Mouse (Mus musculus): ENCODE results near the gene Ap1b1. TPM values are rescaled to one million over a fixed set of nuclear protein-coding genes. Genes with fewer than 3 reads are reported as not detected.

Gene Ap1b1
- polyA plus RNA-seq, 1 experiment from 2014 or later = 54.4 TPM

DNA sequence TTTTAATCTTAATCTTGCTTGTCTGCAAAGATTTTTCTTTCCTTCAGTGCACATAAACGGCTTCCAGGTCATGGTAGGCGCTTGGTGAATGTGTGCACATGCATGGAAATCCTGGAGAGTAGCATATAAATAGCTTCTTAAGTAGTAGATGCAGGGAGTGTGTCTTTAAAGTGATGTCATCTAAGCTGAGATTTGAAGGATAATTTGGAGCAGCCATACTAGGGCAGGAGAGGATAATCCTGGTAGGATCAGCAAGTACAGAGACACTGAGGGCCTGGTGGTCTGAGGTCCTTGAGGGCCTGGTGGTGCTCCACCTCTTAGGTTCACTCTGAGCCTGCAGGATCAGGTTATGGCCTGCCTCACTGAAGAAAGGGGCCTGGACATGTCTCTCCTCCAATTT is 5.8 kb downstream of the Ap1b1 start:
- H3K9ac ChIP-seq = no peak overlapping the region
- H3K36me3 ChIP-seq = peaks cover 22% of the 10 kb centered on the region
- H3K4me3 ChIP-seq = no peak overlapping the region
- no peak overlapping the region for H3K4me2 ChIP-seq (replicated peaks)
- 84% methylated on average over 2 of the region's 2 CpGs for WGBS
- no peaks in the 10 kb centered on the region for H3K9me3 ChIP-seq
- no peak for ATAC-seq (ENCODE audit: low FRiP score, low read depth)
- peaks cover 6% of the 10 kb centered on the region for H3K4me1 ChIP-seq
- no peak overlapping the region for H3K27ac ChIP-seq
- H3K27me3 ChIP-seq = no peaks in the 10 kb centered on the region

DNA sequence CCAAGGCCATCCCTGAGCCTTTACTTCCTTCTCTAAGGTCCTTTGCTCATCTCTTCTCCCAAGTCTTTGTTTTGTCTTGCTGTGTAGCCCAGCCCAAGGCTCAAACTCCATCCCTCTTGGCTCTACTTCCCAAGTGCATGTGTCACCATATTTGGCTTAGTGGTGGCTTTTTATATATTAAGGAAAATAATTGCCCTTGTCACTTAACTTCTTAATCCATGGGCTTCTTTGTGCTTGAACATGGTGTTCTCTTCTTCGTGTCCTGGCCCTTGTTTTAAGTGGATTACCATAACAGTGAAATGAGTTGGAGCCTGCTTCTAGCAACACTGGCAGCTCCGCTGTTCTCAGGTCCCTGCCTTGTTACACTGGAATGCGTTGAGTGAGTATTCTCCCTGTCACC is 9.1 kb downstream of the Ap1b1 start:
- Histone ChIP-seq H3K27ac (no peak overlapping the region), H3K4me2 (replicated peaks) (no peak overlapping the region), H3K4me1 (peaks cover 10% of the 10 kb centered on the region), H3K36me3 (peaks cover 18% of the 10 kb centered on the region), H3K9ac (no peak overlapping the region), H3K27me3 (no peaks in the 10 kb centered on the region), H3K4me3 (no peak overlapping the region), H3K9me3 (no peaks in the 10 kb centered on the region)
- no peak for ATAC-seq (ENCODE audit: low FRiP score, low read depth)
- 89% methylated on average over 3 of the region's 3 CpGs for WGBS

DNA sequence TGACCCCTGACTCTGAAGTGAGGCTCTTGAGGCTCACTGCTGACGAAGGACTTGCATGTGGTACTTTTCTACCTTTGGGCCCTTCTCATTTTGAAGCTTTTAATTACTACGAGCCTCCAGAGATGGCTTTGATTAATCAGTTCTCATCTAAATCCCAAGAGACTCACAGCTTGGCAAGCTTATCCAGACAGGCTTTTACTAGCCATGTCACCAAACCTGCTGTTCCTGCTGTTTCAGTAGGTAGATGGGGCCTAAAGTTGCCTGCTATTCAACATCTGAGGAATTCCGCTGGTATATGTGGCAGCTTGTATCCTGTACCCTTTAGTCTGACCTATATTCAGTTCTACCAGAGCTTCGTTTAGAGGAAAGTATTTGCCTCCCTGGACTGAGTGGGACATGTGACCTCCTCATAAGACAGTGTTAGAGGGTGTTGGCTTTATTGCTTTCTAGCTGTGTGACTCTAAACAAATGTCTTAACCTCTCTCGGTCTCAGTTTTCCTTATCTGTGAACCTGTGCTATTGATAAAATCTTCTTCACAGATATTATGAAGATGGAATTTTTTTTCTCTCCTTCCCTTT is 10.1 kb downstream of the Ap1b1 start:
- 85% methylated on average over 5 of the region's 5 CpGs for WGBS
- no peaks in the 10 kb centered on the region for H3K9me3 ChIP-seq

DNA sequence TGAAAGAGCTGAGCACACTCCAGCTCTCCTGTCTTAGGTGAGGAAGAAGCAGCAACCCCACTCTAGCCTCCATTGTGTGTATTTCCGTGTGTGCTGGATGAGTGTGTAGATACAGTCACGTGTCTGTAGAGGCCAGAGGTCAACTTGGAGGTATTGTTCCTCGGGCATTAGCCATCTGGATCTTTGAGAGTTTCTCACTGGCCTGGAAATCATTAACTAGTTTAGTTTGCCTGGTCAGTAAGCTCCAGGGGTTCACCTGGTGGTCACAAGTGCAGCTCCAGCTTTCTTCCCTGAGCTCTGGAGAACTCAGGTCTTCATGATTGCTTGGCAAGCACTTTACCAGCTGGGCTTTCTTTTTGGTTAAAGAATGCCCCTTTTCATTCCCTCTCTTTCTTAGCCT is 11.7 kb downstream of the Ap1b1 start:
- H3K27me3 ChIP-seq = no peaks in the 10 kb centered on the region
- 36% methylated on average over 3 of the region's 3 CpGs for WGBS
- H3K9me3 ChIP-seq = no peaks in the 10 kb centered on the region
- peaks cover 26% of the 10 kb centered on the region for H3K36me3 ChIP-seq
- no peak overlapping the region for H3K4me3 ChIP-seq
- no peak for ATAC-seq (ENCODE audit: low FRiP score, low read depth)
- H3K9ac ChIP-seq = no peak overlapping the region
- H3K4me2 ChIP-seq (replicated peaks) = no peak overlapping the region
- peaks cover 10% of the 10 kb centered on the region for H3K4me1 ChIP-seq
- H3K27ac ChIP-seq = no peak overlapping the region

More for the DNA sequence above, 10.1 kb downstream of the Ap1b1 start:
- no peak overlapping the region for H3K27ac ChIP-seq
- peaks cover 10% of the 10 kb centered on the region for H3K4me1 ChIP-seq
- H3K9ac ChIP-seq = no peak overlapping the region
- no peaks in the 10 kb centered on the region for H3K27me3 ChIP-seq
- H3K4me3 ChIP-seq = no peak overlapping the region
- no peak overlapping the region for H3K4me2 ChIP-seq (replicated peaks)
- peaks cover 26% of the 10 kb centered on the region for H3K36me3 ChIP-seq
- no peak for ATAC-seq (ENCODE audit: low FRiP score, low read depth)

DNA sequence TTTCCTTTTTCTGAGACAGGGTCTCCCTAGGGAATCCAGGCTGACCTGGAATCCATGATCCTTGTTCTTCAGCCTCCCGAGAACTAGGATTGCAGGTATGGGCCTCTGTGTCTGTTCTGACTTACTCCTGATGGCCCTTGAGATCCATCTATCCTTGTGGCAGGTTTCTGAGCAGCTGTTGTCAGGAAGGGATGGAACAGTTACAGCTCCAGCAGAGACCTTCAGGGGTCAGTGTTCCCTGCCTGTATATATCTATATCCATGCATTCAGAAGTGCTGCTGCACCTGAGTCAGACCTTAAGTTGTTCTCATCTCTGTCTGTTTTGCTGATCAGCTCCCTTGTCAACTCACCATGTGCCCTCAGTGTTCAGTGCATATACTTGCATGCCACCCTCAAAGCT is 12.1 kb downstream of the Ap1b1 start:
- Histone ChIP-seq H3K4me2 (replicated peaks) (no peak overlapping the region), H3K27me3 (no peaks in the 10 kb centered on the region), H3K36me3 (peaks cover 30% of the 10 kb centered on the region), H3K4me3 (no peak overlapping the region), H3K27ac (no peak overlapping the region), H3K9ac (no peak overlapping the region), H3K4me1 (peaks cover 10% of the 10 kb centered on the region), H3K9me3 (no peaks in the 10 kb centered on the region)
- ATAC-seq (ENCODE audit: low FRiP score, low read depth) = no peak
- WGBS = 58% methylated on average over 1 of the region's 1 CpGs

DNA sequence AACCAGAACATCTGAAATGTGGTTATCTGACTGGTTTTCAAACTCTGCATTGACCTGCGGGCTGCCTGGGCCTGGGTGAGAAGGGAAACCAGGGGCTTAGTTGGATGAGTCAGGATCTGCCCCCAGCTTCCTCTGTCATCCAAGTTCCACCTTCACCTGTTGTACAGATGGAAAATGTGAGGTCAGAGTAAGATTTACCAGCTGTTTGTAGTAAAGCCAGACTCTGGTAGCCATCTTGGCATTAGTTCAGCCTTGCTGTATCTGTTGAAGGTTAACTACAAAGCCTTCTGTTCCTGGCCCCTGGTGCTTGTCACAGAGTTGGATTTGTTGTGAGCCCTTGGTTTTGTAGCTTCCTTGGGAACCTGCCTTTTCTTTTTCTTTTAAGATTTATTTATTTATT is 13.6 kb downstream of the Ap1b1 start:
- ATAC-seq (ENCODE audit: low FRiP score, low read depth) = no peak
- Histone ChIP-seq H3K36me3 (peaks cover 27% of the 10 kb centered on the region), H3K27me3 (no peaks in the 10 kb centered on the region), H3K4me2 (replicated peaks) (no peak overlapping the region), H3K4me1 (peaks cover 10% of the 10 kb centered on the region), H3K27ac (no peak overlapping the region), H3K4me3 (no peak overlapping the region), H3K9me3 (no peaks in the 10 kb centered on the region), H3K9ac (no peak overlapping the region)
- 73% methylated on average over 1 of the region's 1 CpGs for WGBS

DNA sequence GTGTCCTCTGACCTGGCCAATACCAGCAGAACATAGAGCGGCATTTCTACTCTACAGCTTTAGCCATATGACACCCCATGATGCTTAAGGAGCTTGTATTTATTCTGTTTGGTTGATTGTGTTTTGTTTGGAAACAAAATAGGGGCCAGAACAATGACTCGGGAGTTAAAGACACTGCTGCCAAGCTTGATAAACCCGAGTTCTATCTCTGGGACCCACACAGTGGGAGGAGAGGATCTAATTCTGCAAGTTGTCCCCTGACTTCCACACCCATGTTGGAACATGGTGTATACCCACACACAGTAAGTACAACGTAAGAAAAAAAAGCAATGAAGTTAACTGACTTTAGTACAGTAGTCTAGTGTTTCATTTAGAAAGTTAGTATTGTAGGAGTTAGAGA is 16.2 kb downstream of the Ap1b1 start:
- Histone ChIP-seq H3K4me3 (no peak overlapping the region), H3K27me3 (no peaks in the 10 kb centered on the region), H3K9ac (no peak overlapping the region), H3K9me3 (no peaks in the 10 kb centered on the region), H3K27ac (no peak overlapping the region), H3K36me3 (peaks cover 24% of the 10 kb centered on the region), H3K4me2 (replicated peaks) (no peak overlapping the region), H3K4me1 (peaks cover 15% of the 10 kb centered on the region)
- WGBS = 85% methylated on average over 4 of the region's 4 CpGs
- ATAC-seq (ENCODE audit: low FRiP score, low read depth) = no peak

DNA sequence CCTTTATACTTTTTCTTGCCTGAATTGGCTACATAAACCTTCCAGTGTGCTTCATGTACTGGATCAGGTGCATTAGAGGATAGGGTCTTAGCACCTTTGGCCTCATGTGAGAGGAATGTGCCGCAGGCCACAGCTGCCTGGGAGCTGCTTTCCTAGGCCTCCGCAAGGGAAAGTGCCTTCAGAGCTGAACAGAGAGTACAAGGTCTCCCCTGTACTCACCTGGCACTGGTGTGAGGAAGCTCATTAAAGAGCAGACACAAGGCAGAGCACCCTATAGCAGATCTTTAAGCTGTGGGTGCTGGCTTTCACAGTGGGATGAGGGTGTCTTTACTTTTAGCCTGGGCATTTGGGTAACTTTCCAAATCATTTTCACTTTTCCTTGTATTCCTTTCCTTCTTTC is 18.9 kb downstream of the Ap1b1 start:
- Histone ChIP-seq H3K4me2 (replicated peaks) (no peak overlapping the region), H3K9me3 (no peaks in the 10 kb centered on the region), H3K9ac (no peak overlapping the region), H3K4me1 (0 out of 2 replicates have a peak, but pooled peaks cover 4% of the 10 kb centered on the region), H3K27me3 (no peaks in the 10 kb centered on the region), H3K4me3 (no peak overlapping the region), H3K36me3 (peaks cover 25% of the 10 kb centered on the region), H3K27ac (no peak overlapping the region)
- ATAC-seq (ENCODE audit: low FRiP score, low read depth) = no peak
- WGBS = 90% methylated on average over 2 of the region's 2 CpGs

DNA sequence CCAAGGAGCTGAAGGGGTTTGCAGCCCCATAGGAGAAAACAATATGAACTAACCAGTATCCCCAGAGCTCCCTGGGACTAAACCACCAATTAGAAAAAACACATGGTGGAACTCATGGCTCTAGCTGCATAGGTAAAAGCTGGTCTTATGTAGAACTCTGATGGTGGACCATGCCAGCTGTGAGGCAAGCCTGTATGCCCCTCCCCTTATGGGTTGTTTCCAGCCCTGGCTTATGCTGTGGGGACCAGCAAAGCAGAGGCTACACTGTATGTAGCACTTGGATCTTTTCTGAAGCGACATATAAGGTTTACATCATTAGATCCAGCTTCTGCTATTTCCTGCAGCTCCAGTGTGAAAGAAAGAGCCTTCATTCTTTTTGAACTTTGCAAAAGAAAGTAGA is 20.6 kb downstream of the Ap1b1 start:
- Histone ChIP-seq H3K36me3 (peaks cover 27% of the 10 kb centered on the region), H3K4me1 (0 out of 2 replicates have a peak, but pooled peaks cover 4% of the 10 kb centered on the region), H3K9me3 (no peaks in the 10 kb centered on the region), H3K9ac (no peak overlapping the region), H3K4me3 (no peak overlapping the region), H3K27me3 (no peaks in the 10 kb centered on the region), H3K4me2 (replicated peaks) (no peak overlapping the region), H3K27ac (no peak overlapping the region)
- no peak for ATAC-seq (ENCODE audit: low FRiP score, low read depth)
- WGBS = 76% methylated on average over 1 of the region's 1 CpGs

DNA sequence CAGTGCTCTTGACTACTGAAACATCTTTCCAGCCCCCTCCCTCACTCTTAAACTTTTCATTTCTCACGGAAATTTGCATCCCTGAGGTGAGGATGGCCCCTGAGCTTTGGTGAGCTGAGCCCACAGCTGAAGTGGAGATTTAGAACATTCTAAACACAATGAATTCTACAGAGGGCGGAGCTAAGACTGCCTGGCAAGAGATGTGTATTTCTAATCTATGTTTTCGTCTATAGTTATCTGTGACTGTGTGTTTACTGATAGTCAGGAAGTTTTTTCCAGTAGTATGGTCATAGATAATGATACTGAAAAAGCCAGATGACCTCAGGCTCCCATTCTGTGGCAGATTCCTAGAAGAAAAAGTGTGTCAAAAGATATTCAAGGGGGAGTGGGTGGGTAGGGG is 22.2 kb downstream of the Ap1b1 start:
- H3K4me2 ChIP-seq (replicated peaks) = no peak overlapping the region
- peaks cover 31% of the 10 kb centered on the region for H3K36me3 ChIP-seq
- H3K27ac ChIP-seq = no peak overlapping the region
- H3K9me3 ChIP-seq = no peaks in the 10 kb centered on the region
- 84% methylated on average over 3 of the region's 3 CpGs for WGBS
- no peaks in the 10 kb centered on the region for H3K27me3 ChIP-seq
- 0 out of 2 replicates have a peak, but pooled peaks cover 4% of the 10 kb centered on the region for H3K4me1 ChIP-seq
- 0 out of 2 replicates have a peak overlapping the region, but pooled peaks have one; percentile 4 for H3K9ac ChIP-seq
- no peak overlapping the region for H3K4me3 ChIP-seq
- ATAC-seq (ENCODE audit: low FRiP score, low read depth) = no peak

DNA sequence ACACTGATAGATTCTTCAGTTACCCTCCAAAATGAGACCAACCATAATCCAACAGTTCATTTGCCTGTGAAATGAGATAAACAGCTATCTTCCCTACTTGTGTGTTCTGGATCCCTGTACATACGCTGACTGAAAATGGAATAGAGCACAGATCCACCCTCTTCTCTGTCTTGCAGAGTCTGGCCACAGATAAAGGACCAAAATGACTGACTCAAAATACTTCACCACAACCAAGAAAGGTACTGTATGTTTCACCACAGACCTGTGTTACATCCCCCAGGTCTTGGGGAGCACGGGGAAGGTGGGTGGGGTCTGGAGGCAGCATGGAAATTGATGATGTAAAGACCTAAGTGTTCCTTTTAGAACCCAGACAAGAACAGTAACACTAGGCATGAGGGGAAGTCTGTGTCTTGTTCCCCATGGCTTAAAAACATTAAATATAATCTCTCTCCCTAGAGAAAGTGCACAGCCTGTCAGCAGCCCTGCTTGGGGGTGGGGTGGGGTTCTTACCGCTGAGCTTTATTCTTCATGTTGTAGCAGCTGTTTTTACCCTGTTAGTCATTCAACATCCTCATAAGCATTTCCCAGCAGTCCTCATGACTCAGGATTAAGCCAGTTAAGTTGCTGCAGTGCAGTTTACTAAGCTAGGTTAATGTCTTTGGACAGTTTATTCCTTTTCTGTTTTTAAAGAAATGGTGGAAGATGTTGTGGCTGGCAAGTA is 22.9 kb downstream of the Ap1b1 start:
- H3K27ac ChIP-seq = no peak overlapping the region; the same call in 1 of the 2 replicates
- ATAC-seq (ENCODE audit: low FRiP score, low read depth) = no peak
- no peak overlapping the region for H3K4me3 ChIP-seq
- no peaks in the 10 kb centered on the region for H3K9me3 ChIP-seq
- H3K27me3 ChIP-seq = no peaks in the 10 kb centered on the region
- no peak overlapping the region for H3K9ac ChIP-seq
- H3K4me2 ChIP-seq (replicated peaks) = no peak overlapping the region
- H3K4me1 ChIP-seq = 0 out of 2 replicates have a peak, but pooled peaks cover 4% of the 10 kb centered on the region
- 77% methylated on average over 3 of the region's 3 CpGs for whole genome bisulfite sequencing
- H3K36me3 ChIP-seq = peaks cover 38% of the 10 kb centered on the region

DNA sequence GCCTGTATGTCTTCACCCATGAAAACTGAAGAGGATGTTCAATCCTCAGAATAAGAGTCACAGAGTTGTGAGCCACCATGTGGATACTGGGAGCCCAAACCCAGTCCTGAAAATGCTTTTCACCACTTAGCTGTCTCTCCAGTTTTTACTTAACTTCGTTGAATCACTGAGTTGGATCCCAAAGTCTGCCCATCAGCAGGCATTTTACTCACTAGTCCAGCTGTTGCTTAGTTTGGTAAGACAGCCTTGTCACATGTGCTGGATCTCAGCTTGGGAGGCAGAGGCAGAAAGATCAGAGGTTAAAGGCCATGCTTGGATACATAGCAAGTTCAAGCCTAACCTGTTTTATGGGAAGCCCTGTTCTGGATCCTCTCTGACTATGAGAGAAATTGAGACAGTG is 23.6 kb downstream of the Ap1b1 start:
- ATAC-seq (ENCODE audit: low FRiP score, low read depth) = no peak
- H3K4me1 ChIP-seq = 0 out of 2 replicates have a peak, but pooled peaks cover 4% of the 10 kb centered on the region
- no peaks in the 10 kb centered on the region for H3K9me3 ChIP-seq
- no peak overlapping the region for H3K4me3 ChIP-seq
- 78% methylated on average over 1 of the region's 1 CpGs for WGBS
- H3K9ac ChIP-seq = no peak overlapping the region
- H3K4me2 ChIP-seq (replicated peaks) = no peak overlapping the region
- no peak overlapping the region for H3K27ac ChIP-seq
- H3K27me3 ChIP-seq = no peaks in the 10 kb centered on the region
- peaks cover 44% of the 10 kb centered on the region for H3K36me3 ChIP-seq

Data from limb, embryonic 13.5 days (tissue).